In genomic region chr3:94477981-94478422, GRCm38 (mm10) we compare ENCODE assay signal across 8 mouse cellular contexts. TPM values are rescaled to one million over a fixed set of nuclear protein-coding genes. Genes with fewer than 3 reads are reported as not detected.
DNase-seq lines count a peak whose midpoint lies in the region; ATAC-seq and TF ChIP-seq lines count a peak whose summit lies in the region.

Gene Celf3 (plus strand): TSS chr3:94478295.

- H3K9ac ChIP-seq in forebrain, embryonic 12.5 days = peak within 1 kb of the TSS; percentile 84
- peak within 1 kb of the TSS; percentile 79 for H3K9ac ChIP-seq in midbrain, embryonic 12.5 days (replicated peaks)

- H3K4me3 ChIP-seq in forebrain, embryonic 12.5 days (replicated peaks) = peak within 1 kb of the TSS; percentile 64
- H3K4me3 ChIP-seq in midbrain, embryonic 12.5 days = peak within 1 kb of the TSS; percentile 67
- no peak within 1 kb of the TSS for H3K4me3 ChIP-seq in kidney, adult 2 months (ENCODE audit: insufficient read depth, low read depth, low read length)

- no peak for TF ChIP-seq POLR2A in kidney, adult 2 months (IDR thresholded peaks at IDR 0.05; ENCODE audit: low read depth, low read length)

- WGBS in forebrain, embryonic 12.5 days = 1% methylated on average over 10 of the region's 14 CpGs
- under 1% methylated on average over 14 of the region's 14 CpGs for WGBS in midbrain, embryonic 12.5 days
- WGBS in kidney, adult 2 months = 4% methylated on average over 14 of the region's 14 CpGs

- peaks cover 6% of the 10 kb centered on the region; the same call in 1 of the 2 replicates for H3K27me3 ChIP-seq in forebrain, embryonic 12.5 days
- H3K27me3 ChIP-seq in midbrain, embryonic 12.5 days = 0 out of 2 replicates have a peak, but pooled peaks cover 4% of the 10 kb centered on the region
- H3K27me3 ChIP-seq in kidney, adult 2 months (replicated peaks; ENCODE audit: control insufficient read depth, insufficient read depth, low read length) = 0 out of 2 replicates have a peak, but pooled peaks cover under 1% of the 10 kb centered on the region

- DNase-seq in frontal cortex, postnatal 25 days (ENCODE audit: low spot score in 2 of 2) = no peak
- peak; percentile 91 for DNase-seq in cerebellum, adult 11-12 months
- DNase-seq in layer of hippocampus, postnatal 36 days = peak; percentile 78 to 82
- DNase-seq in gastrocnemius, adult 8-10 months (ENCODE audit: low spot score in 2 of 2) = no peak
- no peak for DNase-seq in kidney, adult 2 months

- no peak for TF ChIP-seq CTCF in kidney, adult 2 months (conservative IDR thresholded peaks at IDR 0.05; ENCODE audit: insufficient read depth, insufficient read length, low read depth, low read length)

- H3K4me2 ChIP-seq in forebrain, embryonic 12.5 days = peak within 1 kb of the TSS; percentile 72
- peak within 1 kb of the TSS; percentile 77 for H3K4me2 ChIP-seq in midbrain, embryonic 12.5 days (replicated peaks)

- no peaks in the 10 kb centered on the region for H3K9me3 ChIP-seq in forebrain, embryonic 12.5 days
- no peaks in the 10 kb centered on the region for H3K9me3 ChIP-seq in midbrain, embryonic 12.5 days

- peaks cover 18% of the 10 kb centered on the region; the same call in 1 of the 2 replicates for H3K36me3 ChIP-seq in forebrain, embryonic 12.5 days (replicated peaks)
- H3K36me3 ChIP-seq in midbrain, embryonic 12.5 days = peaks cover 21% of the 10 kb centered on the region
- no peaks in the 10 kb centered on the region for H3K36me3 ChIP-seq in kidney, adult 2 months (ENCODE audit: control insufficient read depth, insufficient read depth, low read length)

- ATAC-seq in frontal cortex, adult (ENCODE audit: low TSS enrichment) = peak; percentile 58
- ATAC-seq in forebrain, embryonic 12.5 days (ENCODE audit: low FRiP score) = peak; percentile 90
- peak; percentile 91 for ATAC-seq in midbrain, embryonic 12.5 days (ENCODE audit: low FRiP score, low read depth)

- peaks cover 79% of the 10 kb centered on the region for H3K4me1 ChIP-seq in forebrain, embryonic 12.5 days
- peaks cover 67% of the 10 kb centered on the region for H3K4me1 ChIP-seq in midbrain, embryonic 12.5 days
- H3K4me1 ChIP-seq in kidney, adult 2 months (ENCODE audit: control insufficient read depth, insufficient read depth, low read length) = no peaks in the 10 kb centered on the region

- H3K27ac ChIP-seq in forebrain, embryonic 12.5 days = peak within 1 kb of the TSS; percentile 92
- peak within 1 kb of the TSS; percentile 93 for H3K27ac ChIP-seq in midbrain, embryonic 12.5 days (replicated peaks)
- no peak within 1 kb of the TSS for H3K27ac ChIP-seq in kidney, adult 2 months (ENCODE audit: insufficient read depth, low read depth, low read length)

RNA-seq across cellular contexts. Expression of gene Celf3, which starts in this region (rescaled TPM):
- 218 and 251 TPM in 2 replicates for polyA plus RNA-seq in forebrain, embryonic 12.5 days (2016; fragmentation: Nextera tagmentation; extraction: Ambion mirVana)
- 100 to 1,000 TPM; 156 to 195 TPM for total RNA-seq in layer of hippocampus, postnatal 36 days (2021)
- 222 and 240 TPM in 2 replicates for polyA plus RNA-seq in midbrain, embryonic 12.5 days (2016; fragmentation: Nextera tagmentation; extraction: Ambion mirVana)
- not detected for total RNA-seq in gastrocnemius, adult 8-10 months (2022)
- 1.6 and 2.2 TPM in 2 replicates for polyA plus RNA-seq in kidney, adult 2 months (2012; rRNA removed)

Comparison
In these comparisons a context has a peak if more than half of its experiments do, and no peak if none do; other contexts are left out.
1. RNA of gene Celf3 (total RNA-seq): 156 to 195 TPM in layer of hippocampus, postnatal 36 days; not detected in gastrocnemius, adult 8-10 months; every median in the first group is over 100 times any median in the second.
2. RNA of gene Celf3 (polyA plus RNA-seq): 222 to 240 TPM in midbrain, embryonic 12.5 days and 218 to 251 TPM in forebrain, embryonic 12.5 days; 1.6 to 2.2 TPM in kidney, adult 2 months; every median in the first group is over 10 times any median in the second.
3. DNase-seq: peak in cerebellum, adult 11-12 months (single experiment) and layer of hippocampus, postnatal 36 days (2 of 2); none in frontal cortex, postnatal 25 days (0 of 2), gastrocnemius, adult 8-10 months (0 of 2) and kidney, adult 2 months (single experiment).
4. Peak in every context shown above with its lines, with median percentiles within 50 percentile points of each other: ATAC-seq.